Mouse (Mus musculus): ENCODE measurements at regions not wholly inside any gene's neighbourhood (a gene's known extent, or its start where the extent isn't known, plus 50 kb on each side); places are given as distances from the start of the nearest gene placed in this dataset.
"Not testable (repeated sequence)": the region's sequence is repeated elsewhere in the genome, so short reads cannot be mapped to it uniquely, and the experiment has no call there.

GRCm38 (mm10) chr17:6371846-6372245 is 54.5 kb upstream of the Dynlt1a start:
- in situ Hi-C loops (cut with MboI, MseI): not testable (repeated sequence)

GRCm38 (mm10) chr17:6378374-6378773 is 51.5 kb upstream of the Dynlt1b start:
- in situ Hi-C loops (cut with MboI, MseI): loop anchor here (5.0 to 25.0 kb wide), 3 partner anchors 291 to 784 kb away; partner anchors contain the start of genes Gtf2h5, Rps6ka2 and Serac1

All from T-helper 1 cell (primary cell).